Mouse (Mus musculus) lung, adult 2 months (tissue): Measurements from ENCODE around the gene Rapgef6. TPM values are rescaled to one million over a fixed set of nuclear protein-coding genes. Genes with fewer than 3 reads are reported as not detected.
"Not testable (repeated sequence)": the region's sequence is repeated elsewhere in the genome, so short reads cannot be mapped to it uniquely, and the experiment has no call there.

ENCODE experiments used
- DNase-seq: peaks from one replicate; pipeline ENCODE4 v3.0.0; 2022
- H3K4me1 ChIP-seq: fragments of 200-500 bp; 2 replicates; pipeline ENCODE4 v1.6.1; 2011; ENCODE audit warnings: low read length; ENCODE audit not compliant: control insufficient read depth, insufficient read depth
- H3K4me3 ChIP-seq: fragments of 200-500 bp; replicated peaks from 2 replicates; pipeline ENCODE3; 2011; ENCODE audit warnings: low read depth, mild to moderate bottlenecking, control low read depth, low read length; ENCODE audit errors: extremely low read depth
- CTCF ChIP-seq: fragments of 200-500 bp; IDR thresholded peaks from 2 replicates; pipeline ENCODE4 v1.5.1; 2011; ENCODE audit warnings: mild to moderate bottlenecking, low read length, control low read depth; ENCODE audit not compliant: insufficient read depth
- POLR2A ChIP-seq: fragments of 200-500 bp; IDR thresholded peaks from 2 replicates; pipeline ENCODE4 v1.6.1; 2011; ENCODE audit warnings: low read depth, mild to moderate bottlenecking, control low read depth, low read length, borderline replicate concordance; ENCODE audit errors: extremely low read depth
- WGBS: fragments of 180-500 bp; shearing (Covaris S2); methylation state at CpG from one replicate; pipeline ENCODE4 v1.1.7; 2018; 5-methylcytosine and 5-hydroxymethylcytosine counted together
- polyA plus RNA-seq: library from polyadenylated mRNA; depleted of rRNA; stranded (reverse); fragments of >200 nt; gene quantifications from 2 replicates; pipeline ENCODE4 v1.2.3, GENCODE M21; 2012

Gene Rapgef6
- polyA plus RNA-seq, 1 experiment = 31.3 TPM

GRCm38 (mm10) chr11:54562761-54563160, 40.1 kb downstream of the Rapgef6 start:
- H3K4me3 ChIP-seq = no peak overlapping the region
- no peak for DNase-seq
- WGBS = 72% methylated on average over 5 of the region's 5 CpGs
- TF ChIP-seq CTCF (no peak), POLR2A (no peak)
- H3K4me1 ChIP-seq = no peaks in the 10 kb centered on the region

- no peak for DNase-seq
- H3K4me3 ChIP-seq = no peak overlapping the region
- WGBS = 31% methylated on average over 1 of the region's 1 CpGs
- H3K4me1 ChIP-seq = no peaks in the 10 kb centered on the region
- TF ChIP-seq CTCF (no peak), POLR2A (no peak)
Observed at GRCm38 (mm10) chr11:54567959-54568358, 45.3 kb downstream of the Rapgef6 start.

- no peak for DNase-seq
- TF ChIP-seq CTCF (no peak), POLR2A (no peak)
- WGBS = 88% methylated on average over 2 of the region's 2 CpGs
- Histone ChIP-seq H3K4me1 (no peaks in the 10 kb centered on the region), H3K4me3 (no peak overlapping the region)
Observed at GRCm38 (mm10) chr11:54574741-54575140, 52.1 kb downstream of the Rapgef6 start.

- no peaks in the 10 kb centered on the region for H3K4me1 ChIP-seq
- TF ChIP-seq POLR2A (no peak), CTCF (no peak)
- DNase-seq = no peak
- WGBS = 60% methylated on average over 3 of the region's 3 CpGs
- H3K4me3 ChIP-seq = no peak overlapping the region
Observed at GRCm38 (mm10) chr11:54592585-54592984, 69.9 kb downstream of the Rapgef6 start.

- no peak for TF ChIP-seq CTCF
- TF ChIP-seq POLR2A = no peak
- Histone ChIP-seq H3K4me1 (peaks cover 4% of the 10 kb centered on the region; the same call in 1 of the 2 replicates), H3K4me3 (no peak overlapping the region)
- DNase-seq = no peak
- WGBS = 79% methylated on average over 2 of the region's 2 CpGs
Observed at GRCm38 (mm10) chr11:54594049-54594448, 71.4 kb downstream of the Rapgef6 start.

GRCm38 (mm10) chr11:54595053-54595452, 72.4 kb downstream of the Rapgef6 start:
- no peak for DNase-seq
- no peak for TF ChIP-seq POLR2A
- no peak for TF ChIP-seq CTCF
- Histone ChIP-seq H3K4me3 (no peak overlapping the region), H3K4me1 (peaks cover 4% of the 10 kb centered on the region; the same call in 1 of the 2 replicates)
- WGBS = 48% methylated on average over 4 of the region's 4 CpGs

- WGBS = 87% methylated on average over 8 of the region's 8 CpGs
- Histone ChIP-seq H3K4me1 (peaks cover 4% of the 10 kb centered on the region; the same call in 1 of the 2 replicates), H3K4me3 (no peak overlapping the region)
- TF ChIP-seq CTCF = no peak
- TF ChIP-seq POLR2A = no peak
- DNase-seq = no peak
Observed at GRCm38 (mm10) chr11:54595905-54596555, 73.4 kb downstream of the Rapgef6 start.

GRCm38 (mm10) chr11:54597902-54598447, 75.3 kb downstream of the Rapgef6 start:
- 40% methylated on average over 1 of the region's 1 CpGs for WGBS
- Histone ChIP-seq H3K4me1 (peaks cover 4% of the 10 kb centered on the region; the same call in 1 of the 2 replicates), H3K4me3 (no peak overlapping the region)
- TF ChIP-seq POLR2A (no peak), CTCF (no peak)
- DNase-seq = no peak

- DNase-seq = no peak
- Histone ChIP-seq H3K4me3 (no peak overlapping the region), H3K4me1 (peaks cover 4% of the 10 kb centered on the region; the same call in 1 of the 2 replicates)
- no peak for TF ChIP-seq POLR2A
- TF ChIP-seq CTCF = no peak
- 61% methylated on average over 2 of the region's 2 CpGs for WGBS
Observed at GRCm38 (mm10) chr11:54601121-54601520, 78.5 kb downstream of the Rapgef6 start.

- H3K4me3 ChIP-seq, DNase-seq, H3K4me1 ChIP-seq: not testable (repeated sequence)
- 67% methylated on average over 1 of the region's 1 CpGs for WGBS
Observed at GRCm38 (mm10) chr11:54602764-54603163, 80.1 kb downstream of the Rapgef6 start.
